Mouse (Mus musculus): ENCODE measurements around the gene Rrad. TPM values are rescaled to one million over a fixed set of nuclear protein-coding genes. Genes with fewer than 3 reads are reported as not detected.

Rrad gene
- polyA plus RNA-seq, 1 experiment from 2014 or later, result 56.1 TPM

DNA sequence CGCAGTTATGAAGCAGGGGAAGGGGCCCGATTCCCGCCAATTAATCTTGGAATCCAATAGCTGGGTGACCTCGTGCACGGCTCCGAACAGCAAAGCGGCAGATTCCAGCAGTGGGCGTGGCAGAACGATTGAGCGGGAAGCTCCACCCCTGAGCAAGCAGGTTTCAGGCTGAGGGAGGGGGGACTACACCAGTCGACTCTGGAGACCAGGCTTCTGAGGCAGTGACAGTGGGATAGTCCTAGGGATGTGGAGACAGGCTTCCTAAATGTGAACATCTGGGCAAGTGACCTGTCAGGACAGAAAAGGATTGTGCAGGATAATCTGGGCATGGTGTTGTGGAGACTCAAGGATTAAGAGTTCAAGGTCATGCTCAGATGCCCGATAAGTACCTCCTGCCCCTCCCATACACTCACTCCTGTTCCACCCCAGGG lies 29.2 kb downstream of the Rrad start:
- POLR2A ChIA-PET, result no interaction called here
- no peak for TF ChIP-seq CTCF (IDR thresholded peaks at IDR 0.05)
- no peak for ATAC-seq
- DNase-seq (ENCODE audit: low read depth, low spot score), result no peak
- H3K27me3 ChIP-seq, result no peaks in the 10 kb centered on the region
- CTCF ChIA-PET, result interaction anchor here (0.9 to 3.7 kb wide), 13 partner anchors 10 to 58 kb away, joined by 3 to 44 read pairs (median 7); partner anchors contain the start of genes Cdh16, Ciao2b, Pdp2 and Rrad
- in situ Hi-C loops (cut with MboI; ENCODE audit: low pct_unique_long_range_greater_than_20kb), result no loop called here

DNA sequence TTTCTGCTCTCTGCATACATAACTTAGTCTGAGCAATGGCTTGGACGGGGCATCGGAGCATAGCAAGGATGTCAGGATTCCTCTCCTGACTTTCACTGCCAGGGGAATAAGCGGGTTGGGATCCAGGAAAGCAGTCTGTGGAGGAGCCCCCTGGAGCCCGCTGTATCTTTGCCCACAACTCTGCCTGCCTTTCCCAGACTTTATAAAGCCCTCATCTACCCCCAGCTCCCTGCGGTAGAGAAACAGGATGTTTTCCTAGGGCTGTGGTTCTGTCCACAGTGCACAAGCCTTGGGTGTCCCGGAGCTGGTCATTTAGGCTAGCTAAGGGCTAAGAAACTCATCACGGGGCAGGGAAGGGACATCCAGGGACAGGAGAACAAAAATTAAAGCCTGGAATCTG lies 29.7 kb downstream of the Rrad start:
- TF ChIP-seq CTCF (IDR thresholded peaks at IDR 0.05), result no peak
- in situ Hi-C loops (cut with MboI; ENCODE audit: low pct_unique_long_range_greater_than_20kb), result no loop called here
- POLR2A ChIA-PET, result no interaction called here
- CTCF ChIA-PET, result interaction anchor here (1.7 to 3.0 kb wide), 6 partner anchors 9 to 52 kb away, joined by 3 to 44 read pairs (median 8); partner anchors contain the start of genes Ciao2b and Pdp2
- ATAC-seq (no peak), DNase-seq (ENCODE audit: low read depth, low spot score) (no peak)
- no peaks in the 10 kb centered on the region for H3K27me3 ChIP-seq

DNA sequence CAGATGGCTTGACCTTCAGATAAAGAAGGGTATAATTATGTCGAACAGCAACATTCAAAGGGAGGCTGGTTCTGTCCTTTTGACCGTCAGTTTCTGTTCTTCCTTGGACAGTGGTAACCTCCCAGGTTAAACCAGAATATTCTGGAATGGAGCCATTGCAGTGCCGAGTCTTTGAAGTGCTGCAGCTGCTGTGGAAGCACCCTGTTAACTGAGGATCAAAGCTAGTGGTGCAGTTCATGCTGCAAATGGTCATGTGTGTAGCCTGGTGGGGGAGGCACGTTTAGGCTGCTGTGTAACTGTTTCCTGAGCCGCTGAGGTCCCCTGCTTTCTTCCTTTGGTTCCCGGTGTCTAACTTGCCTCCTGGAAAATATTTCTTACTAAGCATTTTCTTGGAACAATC lies 32.6 kb downstream of the Rrad start:
- no peaks in the 10 kb centered on the region for H3K27me3 ChIP-seq
- ChIA-PET CTCF (interaction anchor here (0.9 to 2.2 kb wide), 2 partner anchors 44 to 57 kb away, joined by 3 to 9 read pairs; no protein-coding TSS in a partner anchor), POLR2A (no interaction called here)
- DNase-seq (ENCODE audit: low read depth, low spot score) (no peak), ATAC-seq (no peak)
- in situ Hi-C loops (cut with MboI; ENCODE audit: low pct_unique_long_range_greater_than_20kb), result no loop called here
- no peak for TF ChIP-seq CTCF (IDR thresholded peaks at IDR 0.05)

DNA sequence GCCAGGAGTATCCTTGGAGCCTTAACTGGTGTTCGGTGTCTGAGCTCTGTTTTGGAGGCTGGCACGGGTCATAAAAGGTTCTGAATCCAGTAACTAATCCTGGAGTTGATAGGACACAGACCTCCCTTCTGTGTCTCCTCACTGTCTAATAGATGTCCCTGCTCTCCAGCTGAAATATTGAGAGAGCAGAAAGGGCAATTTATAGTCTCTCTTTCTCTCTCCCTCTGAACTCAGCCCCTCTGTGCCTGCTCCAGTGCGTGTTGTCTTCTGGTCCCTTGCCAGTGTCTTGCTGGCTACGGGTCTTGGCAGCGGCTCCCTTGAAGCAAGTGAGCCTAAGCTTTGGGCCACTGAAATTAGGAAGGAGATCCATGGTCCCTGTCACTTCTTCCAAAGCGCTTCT lies 33.5 kb downstream of the Rrad start:
- CTCF ChIA-PET, result interaction anchor here (0.6 to 2.2 kb wide), 4 partner anchors 28 to 57 kb away, joined by 3 to 9 read pairs (median 4); no protein-coding TSS in a partner anchor
- no peaks in the 10 kb centered on the region for H3K27me3 ChIP-seq
- POLR2A ChIA-PET, result no interaction called here
- DNase-seq (ENCODE audit: low read depth, low spot score) (no peak), ATAC-seq (no peak)
- in situ Hi-C loops (cut with MboI; ENCODE audit: low pct_unique_long_range_greater_than_20kb), result no loop called here
- TF ChIP-seq CTCF (IDR thresholded peaks at IDR 0.05), result no peak

DNA sequence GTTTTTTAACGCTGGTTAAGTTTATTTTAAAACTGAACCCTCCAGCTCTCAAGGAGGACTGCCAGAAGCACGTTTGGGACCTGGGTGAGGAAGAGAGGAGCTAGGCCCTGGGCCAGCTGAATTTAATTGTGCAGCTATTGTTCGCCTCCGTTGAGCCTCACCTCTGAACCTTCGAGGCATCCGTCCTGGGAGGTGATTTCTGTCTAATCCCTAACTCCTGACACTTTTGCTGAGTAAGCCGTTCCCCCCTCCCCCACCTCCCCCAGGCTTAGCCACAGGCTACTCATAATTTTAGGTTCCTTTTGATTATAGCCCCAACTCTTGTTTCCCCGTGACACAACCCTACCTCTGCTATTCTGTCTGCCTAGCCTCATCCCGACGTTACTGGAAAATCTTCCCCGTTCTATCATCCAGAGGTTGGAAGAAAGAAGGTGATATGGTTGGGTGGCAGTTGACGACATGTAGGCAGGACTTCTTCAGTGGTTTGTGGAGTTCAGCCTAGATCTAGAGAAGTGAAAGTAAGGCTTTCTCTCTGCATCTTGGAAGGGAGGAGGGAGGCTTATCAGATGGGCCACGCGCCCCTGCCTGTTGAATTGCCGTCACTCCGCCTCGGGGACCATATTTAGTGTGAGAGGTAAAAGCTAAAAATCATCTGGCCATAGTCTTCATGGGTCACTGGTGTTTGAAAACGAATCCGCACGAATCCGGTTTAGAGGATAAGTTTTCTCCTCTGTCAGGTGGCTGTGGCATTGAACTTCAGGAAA lies 35.2 kb downstream of the Rrad start:
- DNase-seq (ENCODE audit: low read depth, low spot score) (no peak), ATAC-seq (no peak)
- POLR2A ChIA-PET, result no interaction called here

DNA sequence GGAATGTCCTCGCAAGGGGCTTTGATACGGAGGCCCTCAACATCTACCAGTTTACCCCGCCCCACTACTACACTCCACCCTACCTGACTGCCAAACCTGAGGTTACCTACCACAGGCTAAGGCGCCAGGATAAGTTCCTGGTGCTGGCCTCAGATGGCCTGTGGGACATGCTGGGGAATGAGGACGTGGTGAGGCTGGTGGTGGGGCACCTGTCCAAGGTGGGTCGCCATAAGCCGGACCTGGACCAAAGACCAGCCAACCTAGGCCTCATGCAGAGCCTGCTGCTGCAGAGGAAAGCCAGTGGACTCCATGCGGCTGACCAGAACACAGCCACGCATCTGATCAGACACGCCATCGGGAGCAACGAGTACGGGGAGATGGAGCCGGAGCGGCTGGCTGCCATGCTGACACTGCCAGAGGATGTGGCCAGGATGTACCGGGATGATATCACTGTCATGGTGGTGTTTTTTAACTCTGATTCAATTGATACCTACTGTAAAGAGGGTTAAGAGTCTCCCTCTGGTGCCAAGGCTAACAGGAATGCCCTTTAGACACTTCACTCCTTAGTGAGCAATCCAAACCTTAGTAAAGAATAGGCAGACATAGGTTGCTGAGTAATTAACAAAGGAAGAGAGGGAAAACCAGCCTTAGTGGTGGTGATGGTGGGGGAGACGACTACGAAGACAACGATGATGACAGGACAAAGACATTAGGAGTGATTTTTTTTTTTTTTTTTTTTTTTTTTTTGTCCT lies 36.3 kb downstream of the Rrad start:
- POLR2A ChIA-PET, result no interaction called here
- CTCF ChIA-PET, result no interaction called here
- in situ Hi-C loops (cut with MboI; ENCODE audit: low pct_unique_long_range_greater_than_20kb), result no loop called here
- TF ChIP-seq CTCF (IDR thresholded peaks at IDR 0.05), result no peak
- no peaks in the 10 kb centered on the region for H3K27me3 ChIP-seq
- no peak for DNase-seq (ENCODE audit: low read depth, low spot score)
- ATAC-seq, result no peak

More for the DNA sequence above, 35.2 kb downstream of the Rrad start:
- TF ChIP-seq CTCF (IDR thresholded peaks at IDR 0.05), result no peak
- no peaks in the 10 kb centered on the region for H3K27me3 ChIP-seq
- in situ Hi-C loops (cut with MboI; ENCODE audit: low pct_unique_long_range_greater_than_20kb), result no loop called here
- CTCF ChIA-PET, result no interaction called here

DNA sequence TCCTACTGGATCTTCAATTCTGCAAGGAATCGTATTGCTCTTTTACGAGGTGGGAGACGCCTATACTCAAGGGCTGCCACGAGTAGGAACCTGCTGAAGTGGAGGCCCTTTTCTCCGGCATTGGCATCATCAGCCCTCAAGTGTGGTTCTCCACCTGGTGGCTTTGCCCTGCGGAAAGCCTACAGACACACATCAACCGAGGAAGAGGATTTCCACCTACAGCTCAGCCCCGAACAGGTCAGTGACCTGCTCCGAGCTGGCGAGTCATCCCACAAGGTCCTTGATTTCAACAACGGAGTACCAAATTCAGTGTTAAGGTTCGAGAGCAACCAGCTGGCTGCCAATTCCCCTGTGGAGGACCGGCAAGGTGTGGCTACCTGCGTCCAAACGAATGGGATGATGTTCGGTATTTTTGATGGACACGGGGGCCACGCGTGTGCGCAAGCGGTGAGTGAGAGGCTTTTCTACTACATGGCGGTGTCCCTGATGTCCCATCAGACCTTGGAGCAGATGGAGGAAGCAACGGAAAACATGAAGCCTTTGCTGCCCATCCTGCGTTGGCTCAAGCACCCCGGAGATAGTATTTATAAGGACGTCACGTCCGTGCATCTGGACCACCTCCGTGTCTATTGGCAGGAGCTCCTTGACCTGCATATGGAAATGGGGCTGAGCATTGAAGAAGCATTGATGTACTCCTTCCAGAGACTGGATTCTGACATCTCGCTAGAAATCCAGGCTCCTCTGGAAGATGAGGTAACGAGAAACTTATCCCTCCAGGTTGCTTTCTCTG lies 37.4 kb downstream of the Rrad start:
- POLR2A ChIA-PET, result interaction anchor here (0.6 kb wide), 1 partner anchor 40 kb away, joined by 4 read pairs; no protein-coding TSS in a partner anchor
- TF ChIP-seq CTCF (IDR thresholded peaks at IDR 0.05), result no peak

DNA sequence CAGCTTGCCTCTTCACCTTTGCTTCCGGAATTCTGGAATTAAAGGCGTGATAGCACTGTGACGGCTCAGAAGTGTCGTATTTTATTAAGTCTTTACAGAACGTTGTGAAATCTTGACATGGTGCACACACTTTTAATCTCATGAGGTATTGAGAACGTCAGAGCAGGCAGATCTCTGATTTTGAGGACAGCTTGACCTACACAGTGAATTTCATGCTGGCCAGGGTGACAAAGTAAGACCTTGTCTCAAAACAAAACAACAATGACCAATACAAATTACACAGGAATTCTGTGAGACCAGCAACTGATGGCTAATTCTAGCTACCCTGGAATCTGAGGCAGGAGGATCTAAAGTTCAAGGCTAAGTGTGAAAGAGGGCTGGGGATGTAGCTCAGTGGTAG lies 38.6 kb downstream of the Rrad start:
- ChIA-PET POLR2A (interaction anchor here (0.6 kb wide), 1 partner anchor 33 kb away, joined by 3 read pairs; no protein-coding TSS in a partner anchor), CTCF (interaction anchor here (1.3 to 2.1 kb wide), 2 partner anchors 10 to 18 kb away, joined by 3 to 10 read pairs; no protein-coding TSS in a partner anchor)
- no peaks in the 10 kb centered on the region for H3K27me3 ChIP-seq
- ATAC-seq, result no peak
- in situ Hi-C loops (cut with MboI; ENCODE audit: low pct_unique_long_range_greater_than_20kb), result no loop called here
- TF ChIP-seq CTCF (IDR thresholded peaks at IDR 0.05), result no peak
- no peak for DNase-seq (ENCODE audit: low read depth, low spot score)

More for the DNA sequence above, 37.4 kb downstream of the Rrad start:
- no peak for ATAC-seq
- in situ Hi-C loops (cut with MboI; ENCODE audit: low pct_unique_long_range_greater_than_20kb), result no loop called here
- no peaks in the 10 kb centered on the region for H3K27me3 ChIP-seq
- no peak for DNase-seq (ENCODE audit: low read depth, low spot score)
- CTCF ChIA-PET, result no interaction called here

DNA sequence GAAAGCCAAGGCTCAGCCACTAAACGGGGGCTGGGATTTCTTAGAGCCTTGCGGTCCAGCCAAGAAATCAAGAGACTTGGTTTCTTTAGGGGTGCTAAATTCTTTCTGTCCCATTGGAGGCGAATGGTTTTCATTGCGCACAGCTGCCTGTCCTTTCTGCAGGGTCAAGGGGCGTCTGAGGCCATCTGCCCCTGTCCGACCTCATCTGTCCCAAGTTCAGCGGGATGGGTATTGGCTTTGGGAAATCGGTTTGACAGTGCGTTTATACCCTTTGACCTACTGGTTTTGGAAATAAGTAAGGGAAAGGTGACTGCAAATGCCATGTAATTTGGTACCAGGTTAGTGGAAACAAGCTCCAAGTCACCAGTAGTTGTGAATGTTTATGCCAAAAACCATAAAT lies 39.3 kb downstream of the Rrad start:
- H3K27me3 ChIP-seq, result no peaks in the 10 kb centered on the region
- in situ Hi-C loops (cut with MboI; ENCODE audit: low pct_unique_long_range_greater_than_20kb), result no loop called here
- POLR2A ChIA-PET, result interaction anchor here (0.6 to 1.1 kb wide), 3 partner anchors 22 to 39 kb away, joined by 3 read pairs; partner anchors contain the start of gene Rrad
- ATAC-seq (no peak), DNase-seq (ENCODE audit: low read depth, low spot score) (no peak)
- no peak for TF ChIP-seq CTCF (IDR thresholded peaks at IDR 0.05)
- CTCF ChIA-PET, result interaction anchor here (1.3 to 2.1 kb wide), 2 partner anchors 10 to 19 kb away, joined by 3 to 10 read pairs; no protein-coding TSS in a partner anchor
